Mouse (Mus musculus) small intestine, adult 2 months (tissue): ENCODE measurements around the gene Lrrc15.

Experiments used
- CTCF ChIP-seq: fragments of 200-500 bp; IDR thresholded peaks from 2 replicates; pipeline ENCODE4 v1.5.1; 2012; ENCODE audit warnings: low read depth, mild to moderate bottlenecking, control low read depth, inconsistent platforms, low read length, moderate library complexity, mixed read lengths; ENCODE audit not compliant: insufficient replicate concordance, insufficient read length; ENCODE audit errors: extremely low read depth
- POLR2A ChIP-seq: fragments of 200-500 bp; IDR thresholded peaks from 2 replicates; pipeline ENCODE4 v1.6.1; 2012; ENCODE audit warnings: low read depth, mild to moderate bottlenecking, control low read depth, inconsistent platforms, low read length, moderate library complexity

DNA sequence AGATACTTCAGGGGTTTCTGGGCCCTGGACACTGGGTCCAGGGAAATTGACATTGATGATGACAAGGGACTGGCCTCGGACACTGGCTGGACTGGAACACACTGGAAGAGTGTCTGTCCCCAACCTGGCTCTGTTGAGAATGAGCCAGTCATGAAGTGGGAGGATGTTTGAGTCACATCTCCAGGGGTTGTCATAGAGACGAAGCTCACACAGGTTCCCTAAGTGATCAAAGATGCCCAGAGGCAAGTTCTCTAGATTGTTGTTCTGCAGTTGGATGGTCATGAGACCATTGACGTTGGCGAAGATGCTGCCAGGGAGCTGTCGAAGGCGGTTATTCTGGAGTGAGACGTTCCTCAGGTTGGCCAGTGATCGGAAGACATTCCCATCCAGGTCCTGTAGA, 10.0 kb downstream of the Lrrc15 start:
- no peak for TF ChIP-seq CTCF
- no peak for TF ChIP-seq POLR2A
